Mouse (Mus musculus) heart, embryonic 15.5 days (tissue): ENCODE measurements around the gene Arhgef17. TPM values are rescaled to one million over a fixed set of nuclear protein-coding genes. Genes with fewer than 3 reads are reported as not detected.

ENCODE experiments used
- ATAC-seq: fragments of 200-750 bp; cut with Nextera tagmentation; replicated peaks from 2 replicates; pipeline ENCODE4 v1.8.0; 2017; ENCODE audit warnings: low read depth, moderate TSS enrichment; ENCODE audit not compliant: insufficient number of reproducible peaks, insufficient read depth, low FRiP score
- H3K27ac ChIP-seq: fragments of 300-500 bp; sonication (generic); 2 replicates; pipeline ENCODE4 v1.5.1; 2015; ENCODE audit warnings: mild to moderate bottlenecking, inconsistent platforms
- H3K27me3 ChIP-seq: fragments of 300-500 bp; sonication (generic); 2 replicates; pipeline ENCODE4 v1.6.1; 2015; ENCODE audit warnings: inconsistent platforms
- H3K36me3 ChIP-seq: fragments of 300-500 bp; sonication (generic); 2 replicates; pipeline ENCODE4 v1.6.1; 2015; ENCODE audit warnings: mild to moderate bottlenecking, inconsistent platforms
- H3K4me1 ChIP-seq: fragments of 300-500 bp; sonication (generic); replicated peaks from 2 replicates; pipeline ENCODE4 v1.6.1; 2015; ENCODE audit warnings: inconsistent platforms
- H3K4me2 ChIP-seq: fragments of 300-500 bp; sonication (generic); 2 replicates; pipeline ENCODE4 v1.6.1; 2015; ENCODE audit warnings: inconsistent platforms, mild to moderate bottlenecking, moderate library complexity
- H3K4me3 ChIP-seq: fragments of 300-500 bp; sonication (generic); 2 replicates; pipeline ENCODE4 v1.5.1; 2015; ENCODE audit warnings: mild to moderate bottlenecking, inconsistent platforms
- H3K9ac ChIP-seq: fragments of 300-500 bp; sonication (generic); 2 replicates; pipeline ENCODE4 v1.6.1; 2015; ENCODE audit warnings: mild to moderate bottlenecking, inconsistent platforms
- H3K9me3 ChIP-seq: fragments of 300-500 bp; sonication (generic); replicated peaks from 2 replicates; pipeline ENCODE4 v1.6.1; 2016; ENCODE audit warnings: inconsistent platforms
- WGBS: fragments of 180-500 bp; shearing (Covaris S2); methylation state at CpG from one replicate; pipeline ENCODE4 v1.1.7; 2015; ENCODE audit warnings: mixed read lengths; 5-methylcytosine and 5-hydroxymethylcytosine counted together
- microRNA-seq: library from miRNA; unstranded; fragments of <30 nt; microRNA quantifications from one replicate; pipeline ENCODE4, GENCODE M21; 2016
- polyA plus RNA-seq: library from polyadenylated mRNA; unstranded; fragments of >200 nt; fragmentation: Nextera tagmentation; extraction: Ambion mirVana; gene quantifications from 2 replicates; pipeline ENCODE4 v1.2.1, GENCODE M21; 2015

The Arhgef17 gene
- polyA plus RNA-seq, 1 experiment from 2014 or later: 4.1 TPM

DNA sequence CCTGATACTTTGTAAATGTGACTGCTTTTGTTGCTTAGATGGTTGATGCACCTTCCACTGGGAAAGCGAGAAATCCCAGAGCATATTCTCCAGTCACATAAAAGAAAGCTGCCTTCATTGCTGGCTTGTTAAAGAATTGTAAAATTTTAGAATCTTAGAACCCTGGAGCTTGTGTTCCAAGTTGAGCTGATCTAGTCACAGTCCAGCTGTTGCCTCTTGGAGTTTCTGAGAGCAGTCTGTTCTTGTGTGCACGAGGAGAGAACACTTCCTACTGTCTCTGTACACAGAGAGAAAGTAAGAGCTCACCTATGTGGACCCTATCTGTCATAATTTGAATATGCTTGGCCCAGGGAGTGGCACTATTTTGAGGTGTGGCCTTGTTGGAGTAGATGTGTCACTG is 103.4 kb downstream of the Arhgef17 start:
- no peak for ATAC-seq
- Histone ChIP-seq H3K4me3 (no peak overlapping the region), H3K27ac (no peak overlapping the region), H3K4me2 (no peak overlapping the region), H3K9me3 (no peaks in the 10 kb centered on the region), H3K27me3 (no peaks in the 10 kb centered on the region), H3K4me1 (no peaks in the 10 kb centered on the region), H3K36me3 (peaks cover 21% of the 10 kb centered on the region; the same call in 1 of the 2 replicates), H3K9ac (no peak overlapping the region)
- WGBS: 90% methylated on average over 2 of the region's 2 CpGs

DNA sequence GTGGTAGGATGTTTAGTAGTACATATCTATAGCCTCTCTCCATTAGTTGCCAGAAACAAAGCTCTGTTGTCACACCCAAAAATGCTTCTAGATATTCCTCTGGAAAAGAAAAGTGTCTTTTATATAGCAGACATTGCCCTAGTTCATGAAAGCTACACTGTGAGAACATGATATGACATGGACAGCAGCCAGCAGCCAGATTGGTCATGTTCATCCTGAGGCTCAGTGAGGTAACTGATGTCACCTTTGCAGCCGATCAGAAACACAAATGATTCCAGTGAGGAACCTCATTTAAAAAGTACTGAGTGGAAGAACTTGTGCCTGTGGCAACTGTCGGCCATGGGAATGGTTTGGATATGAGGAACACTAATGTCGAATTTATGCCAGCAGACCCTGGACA is 107.2 kb downstream of the Arhgef17 start:
- ATAC-seq: no peak
- no peaks in the 10 kb centered on the region for H3K4me1 ChIP-seq
- H3K27ac ChIP-seq: no peak overlapping the region
- no peak overlapping the region for H3K4me2 ChIP-seq
- no peak overlapping the region for H3K9ac ChIP-seq
- WGBS: 88% methylated on average over 3 of the region's 3 CpGs
- no peak overlapping the region for H3K4me3 ChIP-seq
- no peaks in the 10 kb centered on the region for H3K9me3 ChIP-seq
- H3K36me3 ChIP-seq: 0 out of 2 replicates have a peak, but pooled peaks cover 8% of the 10 kb centered on the region
- H3K27me3 ChIP-seq: no peaks in the 10 kb centered on the region

Small RNAs within 50 kb of the gene (microRNA-seq; reads per million reads assigned to microRNA genes)
- gene Mir3102: 136 reads per million, percentile 54 among the genes with 10 or more reads in this experiment

Other genes starting within 250 kb of the Arhgef17 start
- gene Fam168a, start 225.5 kb downstream of the Arhgef17 start, polyA plus RNA-seq: 27.3 and 28.3 TPM in 2 replicates
- 2.5 and 4.9 TPM in 2 replicates for gene Relt, start 68.7 kb downstream of the Arhgef17 start, polyA plus RNA-seq
- gene P2ry6, start 42.5 kb upstream of the Arhgef17 start, polyA plus RNA-seq: 3.8 and 6.8 TPM in 2 replicates
- 2.2 and 3.5 TPM in 2 replicates for gene P2ry2, start 80.8 kb upstream of the Arhgef17 start, polyA plus RNA-seq
- 14.8 and 15.8 TPM in 2 replicates for gene Fchsd2, start 160.8 kb upstream of the Arhgef17 start, polyA plus RNA-seq